Mouse (Mus musculus) granulocyte monocyte progenitor cell, adult 5-6 weeks (primary cell): ENCODE measurements around the gene Mfsd8. TPM values are rescaled to one million over a fixed set of nuclear protein-coding genes. Genes with fewer than 3 reads are reported as not detected.
"Not testable (repeated sequence)": the region's sequence is repeated elsewhere in the genome, so short reads cannot be mapped to it uniquely, and the experiment has no call there.

Source experiments
- ATAC-seq: replicated peaks from 2 replicates; pipeline ENCODE4 v1.8.0; 2016; ENCODE audit warnings: mild to moderate bottlenecking, moderate TSS enrichment, inconsistent platforms; ENCODE audit not compliant: poor library complexity, severe bottlenecking
- total RNA-seq, 2 experiments: library from RNA; stranded (forward) in 1 of 2; stranded (reverse) in 1 of 2; fragments of 200-712, 200-1000 nt in 1 of 2; fragments of >200 nt in 1 of 2; fragmentation: Nextera tagmentation in 1 of 2; gene quantifications; 2 replicates each; pipeline ENCODE4 v1.2.3; 2014 to 2017

Mfsd8 gene
- 15.3 and 21.9 TPM in 2 replicates for total RNA-seq (2014; fragmentation: Nextera tagmentation)
- total RNA-seq (2017), result 3.0 and 6.1 TPM in 2 replicates

- peak; percentile 91 for ATAC-seq
Observed at GRCm38 (mm10) chr3:40846473-40846956, at the start of gene Mfsd8. Mfsd8 (minus strand) TSS chr3:40846886.

GRCm38 (mm10) chr3:40894336-40894735, 47.6 kb upstream of the Mfsd8 start:
- ATAC-seq, result peak; percentile 54; the same call in 1 of the 2 replicates

GRCm38 (mm10) chr3:40893816-40894258, 47.2 kb upstream of the Mfsd8 start:
- peak; percentile 97 for ATAC-seq

GRCm38 (mm10) chr3:40853123-40853738, 6.5 kb upstream of the Mfsd8 start:
- not testable (repeated sequence) for ATAC-seq

- ATAC-seq, result not testable (repeated sequence)
Observed at GRCm38 (mm10) chr3:40847936-40848335, 1.2 kb upstream of the Mfsd8 start.

- ATAC-seq, result peak; percentile 60
Observed at GRCm38 (mm10) chr3:40847018-40847417, 332 bp upstream of the Mfsd8 start.

- ATAC-seq, result not testable (repeated sequence)
Observed at GRCm38 (mm10) chr3:40846957-40847017, 101 bp upstream of the Mfsd8 start, which contains the start of gene Abhd18. Abhd18 (plus strand) TSS chr3:40846970.

- not testable (repeated sequence) for ATAC-seq
Observed at GRCm38 (mm10) chr3:40845521-40845920, 1.2 kb downstream of the Mfsd8 start.

- ATAC-seq, result no peak
Observed at GRCm38 (mm10) chr3:40813275-40813674, 33.4 kb downstream of the Mfsd8 start.

GRCm38 (mm10) chr3:40809894-40810293, 36.8 kb downstream of the Mfsd8 start:
- ATAC-seq, result no peak

GRCm38 (mm10) chr3:40808686-40809085, 38.0 kb downstream of the Mfsd8 start:
- no peak for ATAC-seq

GRCm38 (mm10) chr3:40806871-40807270, 39.8 kb downstream of the Mfsd8 start:
- ATAC-seq, result no peak

- peak; percentile 47 for ATAC-seq
Observed at GRCm38 (mm10) chr3:40800373-40800823, 46.3 kb downstream of the Mfsd8 start.

- ATAC-seq, result peak; percentile 75
Observed at GRCm38 (mm10) chr3:40799530-40800372, 46.9 kb downstream of the Mfsd8 start, which contains the start of gene Plk4. Plk4 (plus strand) TSS chr3:40800019.

- ATAC-seq, result peak; percentile 68
Observed at GRCm38 (mm10) chr3:40798500-40798899, 48.2 kb downstream of the Mfsd8 start.

- no peak for ATAC-seq
Observed at GRCm38 (mm10) chr3:40798054-40798453, 48.6 kb downstream of the Mfsd8 start.

GRCm38 (mm10) chr3:40793783-40794182, 52.9 kb downstream of the Mfsd8 start:
- ATAC-seq, result no peak

Other genes with a start within 250 kb of the Mfsd8 start
- gene Slc25a31, start 138.0 kb downstream of the Mfsd8 start, total RNA-seq (2014; fragmentation: Nextera tagmentation), result not detected in 2 replicates
- gene Slc25a31, start 138.0 kb downstream of the Mfsd8 start, total RNA-seq (2017), result not detected in 2 replicates
- 14.8 and 23.1 TPM in 2 replicates for gene Hspa4l, start 102.4 kb downstream of the Mfsd8 start, total RNA-seq (2014; fragmentation: Nextera tagmentation)
- 36.2 and 41.4 TPM in 2 replicates for gene Hspa4l, start 102.4 kb downstream of the Mfsd8 start, total RNA-seq (2017)
- 24.9 and 48.1 TPM in 2 replicates for gene Plk4, start 46.9 kb downstream of the Mfsd8 start, total RNA-seq (2014; fragmentation: Nextera tagmentation)
- gene Plk4, start 46.9 kb downstream of the Mfsd8 start, total RNA-seq (2017), result 85.3 and 87.9 TPM in 2 replicates
- 5.7 and 10.3 TPM in 2 replicates for gene Abhd18, start 84 bp upstream of the Mfsd8 start, total RNA-seq (2014; fragmentation: Nextera tagmentation)
- gene Abhd18, start 84 bp upstream of the Mfsd8 start, total RNA-seq (2017), result 4.8 and 9.4 TPM in 2 replicates
- gene 1700034I23Rik, start 55.7 kb upstream of the Mfsd8 start, total RNA-seq (2014; fragmentation: Nextera tagmentation), result not detected in 2 replicates
- not detected in 2 replicates for gene 1700034I23Rik, start 55.7 kb upstream of the Mfsd8 start, total RNA-seq (2017)
- gene Larp1b, start 102.9 kb upstream of the Mfsd8 start, total RNA-seq (2014; fragmentation: Nextera tagmentation), result 11.6 and 15.9 TPM in 2 replicates
- 23.7 and 33.1 TPM in 2 replicates for gene Larp1b, start 102.9 kb upstream of the Mfsd8 start, total RNA-seq (2017)
- 31.5 and 31.6 TPM in 2 replicates for gene Pgrmc2, start 236.2 kb upstream of the Mfsd8 start, total RNA-seq (2014; fragmentation: Nextera tagmentation)
- 18.0 and 21.3 TPM in 2 replicates for gene Pgrmc2, start 236.2 kb upstream of the Mfsd8 start, total RNA-seq (2017)